Mouse (Mus musculus) 3134 (cell line): ENCODE data around the gene Cfap77.

ENCODE experiments used
- DNase-seq: peaks from one replicate; pipeline ENCODE4 v3.0.0-alpha.2; 2011; ENCODE audit warnings: low spot score; ENCODE audit not compliant: insufficient read length; ENCODE audit errors: extremely low read depth

The Cfap77 gene

DNA sequence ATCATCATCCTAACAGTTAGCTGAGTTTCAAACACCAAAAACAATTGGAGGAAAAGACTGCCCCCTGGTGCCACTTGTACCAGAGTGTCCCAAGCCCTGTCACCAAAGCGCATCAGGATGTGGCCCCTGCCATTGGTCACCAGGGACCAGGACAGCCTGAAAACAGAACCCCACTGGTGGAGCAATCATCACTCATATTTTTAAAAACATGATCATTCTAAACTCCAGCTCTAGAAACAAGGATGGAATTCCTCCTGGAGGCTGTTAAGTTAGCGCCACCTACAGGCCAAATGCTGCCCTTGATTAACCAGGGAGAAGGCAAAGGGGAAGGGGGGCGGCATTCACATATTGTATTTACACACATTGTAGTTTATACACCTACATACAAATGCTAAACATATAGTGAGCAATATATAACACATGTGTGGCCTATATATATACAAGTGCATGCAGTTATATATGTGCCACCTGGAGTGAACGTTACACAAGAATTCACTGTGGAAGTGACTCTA, 1.9 kb downstream of the Cfap77 start:
- peak; percentile 35 for DNase-seq

DNA sequence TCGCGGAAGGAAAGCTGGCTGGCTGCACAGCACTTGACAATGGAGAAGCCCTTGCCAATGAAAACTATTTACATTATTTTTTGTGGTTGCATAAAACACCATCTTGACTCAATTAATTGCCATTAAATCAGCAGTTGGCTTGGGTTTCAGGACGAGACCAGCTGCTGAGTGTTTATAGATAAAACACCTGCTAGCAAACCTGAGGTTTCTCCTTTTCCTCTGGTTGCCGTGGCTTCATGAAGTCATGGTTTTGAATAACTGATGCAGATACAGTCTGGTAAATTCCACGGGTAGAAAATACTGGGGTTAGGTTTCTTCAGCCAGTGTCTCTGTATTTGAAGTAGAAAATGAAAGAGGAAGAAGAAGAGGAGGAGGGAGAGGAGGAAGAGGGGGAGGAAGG, 2.9 kb downstream of the Cfap77 start:
- no peak for DNase-seq

DNA sequence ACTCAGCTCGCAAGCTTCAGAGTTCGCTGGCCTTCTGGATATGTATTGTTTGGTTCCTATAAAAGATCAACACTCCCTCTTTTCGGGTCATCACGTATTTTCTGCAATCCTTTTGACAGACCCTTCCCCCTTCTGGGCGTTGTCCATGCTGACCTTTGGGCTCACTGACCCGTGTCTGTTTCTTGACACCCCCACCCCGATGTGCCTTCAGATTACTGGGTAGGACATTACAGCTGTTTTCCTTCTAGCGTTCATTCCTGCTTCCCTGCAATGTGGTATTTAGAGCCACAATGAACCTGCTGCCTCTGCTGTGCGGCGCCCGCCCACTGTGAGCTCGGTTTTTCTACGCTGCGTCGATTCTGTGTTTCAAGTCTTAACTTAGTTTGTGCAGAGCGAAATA, 8.7 kb downstream of the Cfap77 start:
- no peak for DNase-seq

DNA sequence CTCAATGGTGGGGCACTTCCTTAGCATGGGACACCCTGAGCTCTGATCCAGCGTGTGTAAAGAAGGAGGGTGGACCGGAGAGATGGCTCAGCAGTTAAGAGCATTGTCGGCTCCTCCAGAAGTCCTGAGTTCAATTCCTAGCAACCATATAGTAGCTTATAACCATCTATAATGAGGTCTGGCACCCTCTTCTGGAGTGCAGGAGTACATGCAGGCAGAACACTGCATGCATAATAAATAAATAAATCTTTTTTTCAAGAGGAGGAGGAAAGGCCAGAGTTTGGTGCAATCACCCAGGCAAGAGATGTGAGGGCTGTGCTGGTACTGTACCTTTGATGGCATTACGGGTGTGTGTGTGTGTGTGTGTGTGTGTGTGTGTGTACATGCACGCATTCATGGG, 12.7 kb downstream of the Cfap77 start:
- no peak for DNase-seq

DNA sequence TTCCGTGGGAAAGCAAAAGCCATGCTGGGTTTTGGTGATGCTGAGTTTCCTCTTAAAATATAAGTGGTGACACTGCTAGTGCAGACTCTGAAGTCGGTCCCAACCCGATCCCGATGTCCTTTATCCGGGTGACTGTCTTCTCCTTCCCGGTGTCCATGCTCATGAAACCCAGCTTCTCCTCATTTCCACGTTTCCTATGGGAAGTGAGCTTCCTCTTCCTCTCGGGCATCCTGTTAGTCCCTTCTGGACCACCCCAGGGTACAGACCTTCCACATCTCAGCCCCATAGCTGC, 13.4 kb downstream of the Cfap77 start:
- no peak for DNase-seq

DNA sequence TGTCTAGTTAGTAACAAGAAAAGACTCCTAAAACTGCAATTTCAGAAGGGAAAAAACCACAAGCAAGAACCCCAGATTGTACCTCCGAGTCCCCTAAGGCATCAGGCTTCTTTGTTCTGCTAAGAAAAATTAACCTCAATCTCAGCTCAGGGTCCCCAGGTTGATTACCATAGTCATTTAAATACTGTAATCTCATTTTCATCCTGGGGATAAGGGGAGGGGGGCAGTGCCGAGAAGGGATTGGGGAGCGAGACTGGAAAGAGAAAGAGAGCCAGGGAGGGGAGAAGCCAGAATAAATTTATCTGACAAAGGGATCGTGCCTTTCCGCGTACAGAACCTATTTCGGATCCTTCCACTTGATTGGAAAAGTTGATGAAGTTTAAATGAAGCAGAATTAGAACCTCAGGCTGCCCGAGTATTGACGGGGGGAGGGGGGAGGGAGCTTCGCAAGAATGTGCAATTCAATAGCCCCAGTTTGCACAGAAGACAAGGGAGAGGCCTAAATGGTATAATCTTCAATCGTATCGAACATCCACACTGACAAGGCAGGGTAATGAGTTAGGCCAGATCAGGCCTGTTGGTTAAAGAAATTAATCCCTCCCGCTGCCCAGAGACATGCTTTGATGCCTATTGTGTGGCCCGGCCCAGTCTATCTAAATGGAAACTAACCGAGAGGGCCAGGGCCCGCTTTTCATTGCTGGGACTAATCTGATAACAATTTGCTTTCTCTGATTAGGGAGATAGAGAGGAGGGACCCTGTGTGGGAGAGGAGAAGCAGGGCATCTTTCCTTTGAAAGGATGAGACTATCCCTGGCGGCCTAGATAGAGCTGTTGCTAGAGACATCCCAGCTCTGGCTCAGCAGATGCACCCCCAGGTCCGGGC, 14.0 kb downstream of the Cfap77 start:
- no peak for DNase-seq

DNA sequence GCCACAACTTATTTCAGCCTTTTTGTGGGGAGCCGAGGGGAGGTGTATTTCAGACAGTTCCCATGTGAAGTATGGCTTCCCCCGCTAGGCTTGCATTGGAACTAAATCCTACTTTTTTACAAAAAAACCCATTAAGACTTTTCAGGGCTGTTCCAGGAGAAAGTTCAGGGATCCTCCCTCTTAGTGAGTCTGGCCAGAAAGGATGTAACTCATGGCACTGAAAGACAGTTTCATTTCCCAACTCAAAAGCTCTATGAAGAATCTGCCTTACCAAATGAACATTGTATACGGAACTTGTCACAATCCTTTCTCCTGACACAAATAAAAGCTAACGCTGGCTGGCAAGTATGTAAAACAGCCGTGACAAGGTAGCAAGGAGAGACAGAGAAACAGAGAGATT, 15.1 kb downstream of the Cfap77 start:
- DNase-seq = no peak

DNA sequence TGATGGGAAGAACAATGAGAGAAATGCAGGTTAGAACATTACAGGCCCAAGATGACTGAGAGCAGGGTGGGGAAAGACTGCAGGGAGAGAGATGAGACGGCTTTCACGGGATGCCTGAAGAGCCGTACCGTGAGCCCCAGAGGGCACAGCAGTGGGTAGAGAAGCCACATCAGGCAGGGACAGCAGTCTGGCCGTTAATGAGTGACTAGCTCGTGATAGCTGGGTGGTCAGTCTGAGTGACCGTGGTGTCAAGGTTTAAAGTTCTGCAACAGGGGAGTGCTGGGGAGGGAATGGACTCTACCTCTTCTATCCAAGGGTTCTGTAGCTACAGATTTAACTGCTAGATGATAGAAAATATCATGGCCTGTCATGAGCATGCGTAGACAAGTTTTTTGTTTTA, 19.2 kb downstream of the Cfap77 start:
- DNase-seq = no peak

DNA sequence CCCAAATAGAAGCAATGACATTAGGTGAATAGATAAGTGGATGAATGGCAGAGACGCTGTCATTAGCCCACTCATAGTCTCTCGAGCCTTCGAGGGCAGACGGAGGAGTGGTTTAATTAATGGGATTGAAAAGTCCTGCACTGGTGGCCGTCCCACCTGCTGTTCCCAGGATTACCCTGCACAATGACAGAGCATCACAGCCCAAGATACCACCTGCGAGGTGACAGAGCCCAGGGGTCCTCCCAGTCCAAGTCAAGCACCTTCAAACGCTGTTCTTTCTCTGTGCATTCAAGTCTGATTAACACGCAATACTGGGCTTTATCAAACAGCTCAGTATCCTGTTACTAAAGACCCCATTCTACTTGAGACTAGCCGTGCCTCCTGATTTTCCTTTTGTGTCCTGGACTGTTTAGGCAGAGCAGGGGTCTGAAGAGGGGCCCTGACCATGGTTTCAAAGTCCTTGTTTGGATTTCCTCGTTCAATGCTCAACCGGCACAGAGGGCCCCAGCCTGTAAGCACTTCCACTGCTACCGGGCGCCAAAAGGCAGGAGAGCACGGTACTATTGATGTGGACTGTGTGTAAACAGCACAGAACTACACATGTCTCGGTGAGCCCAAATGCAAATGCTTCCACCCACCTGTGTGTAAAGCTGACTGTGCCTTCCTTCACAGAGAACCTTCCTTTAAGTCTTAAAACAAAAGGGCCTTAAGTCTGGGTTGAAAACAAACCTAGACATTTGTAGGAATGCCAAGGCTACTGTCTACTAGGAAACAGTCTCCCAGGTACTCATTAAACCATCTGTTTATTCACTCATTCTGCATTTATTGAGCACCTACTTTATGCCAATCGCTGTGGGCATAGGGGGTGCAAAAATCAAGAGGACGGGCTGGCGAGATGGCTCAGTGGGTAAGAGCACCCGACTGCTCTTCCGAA, 20.1 kb downstream of the Cfap77 start:
- DNase-seq = no peak

DNA sequence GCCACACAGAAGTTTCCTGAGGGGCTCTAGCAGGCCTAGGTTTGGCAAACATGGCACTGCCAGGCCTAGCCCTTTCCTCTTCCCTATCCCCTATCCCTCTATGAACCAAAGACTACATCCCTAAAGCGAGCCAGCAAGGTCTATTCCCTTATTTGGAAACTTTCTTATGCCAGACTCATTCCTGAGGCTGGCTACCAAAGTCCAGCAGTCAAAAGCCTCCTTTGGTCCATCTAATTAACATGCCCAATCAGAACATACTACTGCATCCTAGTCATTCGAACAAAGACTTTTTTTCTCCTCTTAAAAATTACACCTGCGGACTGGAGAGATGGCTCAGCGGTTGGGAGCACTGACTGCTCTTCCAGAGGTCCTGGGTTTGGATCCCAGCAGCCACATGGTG, 22.9 kb downstream of the Cfap77 start:
- DNase-seq = no peak

DNA sequence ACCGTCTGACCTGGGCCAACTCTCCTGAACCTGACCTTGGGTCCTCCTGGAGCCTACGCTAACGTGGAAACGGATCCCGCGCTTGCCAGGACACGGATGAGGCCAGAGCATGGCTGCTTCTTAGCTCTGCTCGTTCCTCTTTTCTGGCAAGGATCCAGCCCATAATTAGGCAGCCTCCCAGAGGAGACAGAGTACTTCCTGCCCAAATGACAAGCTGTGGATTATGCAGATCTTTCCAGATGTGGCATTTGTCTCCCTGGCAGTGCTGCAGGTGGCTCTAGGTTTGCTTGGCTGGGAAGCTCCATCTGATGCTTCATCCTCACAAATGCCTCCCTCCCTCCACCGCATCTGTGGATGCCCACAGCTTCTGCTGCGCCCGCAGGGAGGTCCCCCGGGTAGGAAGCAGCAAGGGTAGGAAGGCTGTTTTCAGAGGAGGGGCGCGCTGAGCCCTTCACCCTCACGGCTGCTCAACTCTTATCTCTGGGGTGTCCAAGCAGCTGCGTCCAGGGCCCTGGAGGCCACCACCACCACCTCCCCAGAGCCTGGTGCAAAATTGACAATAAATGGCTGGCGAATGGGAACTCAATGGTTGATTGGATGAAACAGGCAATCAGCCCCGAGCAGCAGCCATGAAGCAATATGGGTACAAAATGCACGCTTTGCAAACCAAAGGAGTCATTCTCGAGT, 24.7 kb downstream of the Cfap77 start:
- no peak for DNase-seq

DNA sequence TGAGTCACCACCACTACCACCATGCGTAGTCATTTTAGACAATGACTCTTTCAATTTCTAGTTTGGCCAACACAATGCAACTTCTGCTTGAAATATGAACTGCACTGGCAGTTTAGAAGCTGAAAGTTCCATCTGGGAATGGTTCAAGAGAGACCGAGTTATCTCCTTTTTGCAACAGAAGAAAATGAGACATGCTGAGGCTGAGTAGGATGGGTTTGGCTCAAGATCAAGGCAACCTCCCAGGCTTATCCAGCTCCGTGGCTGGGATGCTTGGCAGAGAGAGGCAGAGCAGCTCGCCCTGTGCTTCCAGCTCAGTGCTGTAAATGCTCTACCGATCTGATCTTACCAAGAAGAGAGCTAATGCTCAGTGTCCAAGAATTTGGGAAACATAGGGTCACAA, 29.6 kb downstream of the Cfap77 start:
- no peak for DNase-seq

DNA sequence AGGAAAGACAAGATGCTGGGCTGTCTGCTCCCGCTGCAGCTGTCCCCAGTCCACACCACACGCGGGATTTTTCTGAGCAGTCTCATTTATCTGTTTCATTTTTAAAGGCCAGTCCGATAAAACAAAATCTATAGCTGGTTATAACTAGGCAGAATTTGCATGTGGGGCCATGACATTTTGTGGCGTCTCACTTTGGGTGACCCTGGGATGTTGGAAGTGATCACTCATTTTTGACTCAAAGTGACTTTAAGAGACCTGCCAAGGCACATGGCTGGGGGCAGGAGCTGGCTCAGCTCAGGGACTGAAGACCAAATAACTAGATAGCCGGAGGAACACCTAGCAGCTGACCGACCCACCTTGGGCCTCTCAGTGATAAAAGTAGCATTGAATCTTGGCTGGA, 31.9 kb downstream of the Cfap77 start:
- DNase-seq = no peak

DNA sequence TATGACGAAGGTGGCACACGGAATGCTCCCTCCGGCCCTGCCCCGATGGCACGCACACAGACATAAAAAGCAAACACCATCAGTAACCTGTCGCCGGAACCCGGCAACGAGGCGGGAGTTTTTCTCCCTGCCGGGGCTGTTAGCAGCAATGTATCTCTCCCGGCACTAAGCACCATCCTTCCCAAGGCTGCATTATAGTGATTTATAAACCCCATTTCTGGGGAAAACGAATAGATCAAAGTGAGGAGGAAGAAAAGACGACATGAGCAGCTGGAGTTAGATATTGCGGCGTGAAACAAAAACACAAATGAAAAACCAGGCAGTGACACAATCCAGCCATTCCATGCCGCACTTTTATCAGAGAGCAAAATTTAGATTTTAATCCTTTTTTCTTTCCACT, 33.8 kb downstream of the Cfap77 start:
- DNase-seq = no peak

DNA sequence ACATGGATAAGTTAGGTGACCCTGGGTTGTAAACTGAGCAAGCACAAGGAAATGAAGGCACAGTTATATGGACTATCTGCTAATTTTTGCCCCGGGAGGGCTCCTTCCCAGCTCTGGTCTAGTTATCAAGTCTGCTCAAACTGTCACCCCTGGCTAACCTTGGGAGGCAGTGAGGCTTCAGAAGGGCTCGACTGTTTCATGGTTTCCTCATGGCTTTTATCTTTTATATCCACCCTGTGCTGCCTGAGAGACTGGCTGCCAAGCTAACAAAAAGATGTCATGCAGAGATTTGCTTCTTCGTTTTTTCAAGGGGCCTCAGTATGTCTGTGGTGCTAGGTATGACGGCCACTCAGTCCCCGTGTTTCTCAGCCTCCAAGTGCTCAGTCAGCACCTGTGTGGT, 36.2 kb downstream of the Cfap77 start:
- DNase-seq = no peak

DNA sequence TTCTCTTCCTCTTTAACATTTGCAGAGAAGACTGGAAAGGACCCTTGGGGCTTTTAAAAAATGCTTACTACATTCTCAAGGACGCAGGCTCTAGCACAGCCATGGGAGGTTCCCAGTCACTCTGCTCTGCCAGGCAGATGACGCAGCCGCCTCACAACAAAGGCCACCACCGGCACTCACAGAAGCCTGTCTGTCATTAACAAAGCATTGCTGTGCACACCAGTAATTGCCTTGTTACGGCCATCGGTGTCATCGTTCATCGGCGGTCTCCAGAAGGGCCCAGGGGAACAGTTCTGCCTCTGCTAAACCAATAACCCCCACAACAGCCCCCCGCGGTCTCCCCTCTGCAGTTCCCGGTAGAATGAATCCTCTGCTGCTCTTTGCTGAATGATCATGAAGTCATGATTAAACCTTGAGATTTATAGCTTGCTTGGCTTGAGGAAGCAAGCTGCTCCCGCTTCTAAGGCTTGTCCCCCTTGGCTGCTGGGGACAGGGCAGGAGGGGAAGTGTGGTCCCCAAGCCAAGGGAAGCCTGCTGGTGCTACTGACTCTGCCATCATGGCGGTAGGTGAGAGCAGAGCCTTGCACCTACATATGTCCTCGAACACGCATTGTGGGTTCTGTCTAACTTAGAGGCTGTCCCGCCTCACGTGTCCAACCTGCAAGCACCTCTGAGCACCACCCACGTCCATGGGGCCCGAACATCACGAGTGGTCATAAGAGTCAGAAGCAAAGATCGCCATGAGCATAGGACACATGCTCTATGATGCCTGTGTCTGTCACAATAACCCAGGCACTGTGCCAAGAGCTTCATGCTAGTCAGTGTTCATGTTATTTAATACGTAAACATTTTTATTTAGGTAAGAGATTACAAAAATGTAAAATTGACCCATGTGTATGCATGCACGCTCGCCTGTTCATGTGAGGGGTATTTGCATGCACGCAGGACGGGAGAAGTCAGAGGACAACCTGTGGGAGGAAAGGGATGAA, 38.0 kb downstream of the Cfap77 start:
- DNase-seq = no peak

DNA sequence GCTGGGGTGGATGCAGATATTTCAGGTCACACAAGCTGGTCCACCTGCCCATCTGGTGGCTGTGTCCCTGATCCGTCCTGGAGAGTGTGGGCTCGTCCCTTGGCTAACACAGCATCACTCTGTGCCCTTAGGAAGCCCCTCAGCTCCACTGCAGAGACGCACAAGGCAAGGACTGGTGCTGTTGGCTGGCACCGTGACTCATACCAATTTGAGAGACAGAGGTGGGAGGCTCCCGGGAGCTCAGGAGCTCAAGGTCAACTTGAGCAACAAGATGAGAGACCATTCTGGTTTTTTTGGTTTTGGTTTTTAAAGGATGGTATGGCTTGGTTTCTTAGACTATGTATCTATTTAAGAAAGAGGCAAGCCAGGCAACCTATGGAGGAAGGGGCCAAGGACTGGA, 42.3 kb downstream of the Cfap77 start:
- no peak for DNase-seq

DNA sequence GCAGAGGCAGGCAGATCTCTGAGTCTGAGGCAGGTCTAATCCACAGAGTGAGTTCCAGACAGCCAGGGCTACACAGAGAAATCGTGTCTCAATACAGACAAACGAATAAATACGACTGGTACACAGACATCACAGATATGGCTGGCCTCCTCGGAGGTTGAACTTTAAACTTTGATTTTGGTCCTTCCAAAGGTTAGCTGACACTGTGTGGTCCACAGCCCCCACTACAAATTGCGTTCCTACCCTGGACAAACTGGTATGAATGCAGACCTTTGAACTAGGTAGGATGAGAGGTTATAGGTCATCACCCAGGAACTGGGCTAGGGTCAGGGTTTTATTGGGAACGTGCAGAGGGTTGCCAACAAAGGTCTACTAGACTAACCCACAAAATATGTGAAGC, 47.2 kb downstream of the Cfap77 start:
- no peak for DNase-seq

DNA sequence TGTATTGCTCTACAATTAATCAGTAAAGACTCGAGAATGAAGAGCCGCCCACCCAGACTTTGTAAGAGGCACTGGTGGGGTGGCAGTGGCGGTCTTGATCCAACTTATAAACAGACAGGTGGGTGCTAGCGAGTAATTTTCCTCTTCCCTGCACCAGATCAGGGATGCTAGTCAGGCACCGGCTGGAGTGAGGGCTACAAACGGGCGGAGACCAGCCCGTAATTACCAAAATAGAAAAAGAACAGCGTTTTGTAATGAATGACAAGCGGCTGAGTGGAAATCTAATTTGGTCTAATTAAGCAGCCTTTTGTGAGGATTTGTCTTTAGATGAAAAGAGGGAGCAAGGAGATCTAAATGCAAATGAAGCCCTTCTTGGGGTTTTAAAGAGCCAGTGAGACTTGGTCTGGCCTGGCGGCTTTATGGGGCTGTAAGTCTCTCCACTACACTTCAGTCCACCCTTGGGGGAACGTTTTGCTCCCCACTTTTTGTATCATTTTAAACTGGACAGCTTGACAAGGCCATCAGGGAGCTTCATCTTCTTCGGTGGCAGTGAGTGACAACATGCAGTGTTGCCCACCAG, 48.3 kb downstream of the Cfap77 start:
- DNase-seq = no peak

DNA sequence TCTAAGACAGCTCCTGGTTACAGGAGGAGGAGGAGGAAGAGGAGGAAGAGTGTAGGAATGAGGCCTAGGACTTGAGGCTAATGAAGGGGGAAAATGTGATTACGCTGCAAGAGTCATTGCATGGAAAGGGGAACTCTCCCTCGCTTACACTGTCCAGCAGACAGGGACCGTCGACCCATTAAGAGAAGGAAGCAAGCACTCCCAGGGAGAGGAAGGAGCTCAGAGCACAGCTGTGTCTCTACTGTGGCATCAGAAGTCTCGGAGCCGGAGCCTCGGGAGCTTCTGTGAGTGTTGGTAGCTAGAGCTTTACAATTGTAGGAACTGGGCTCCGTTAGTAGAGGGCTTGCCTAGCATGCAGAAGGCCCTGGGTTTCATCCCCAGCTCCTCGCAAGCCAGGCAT, 50.8 kb downstream of the Cfap77 start:
- DNase-seq = no peak
